Mouse (Mus musculus): ENCODE results near the gene Fam178b. TPM values are rescaled to one million over a fixed set of nuclear protein-coding genes. Genes with fewer than 3 reads are reported as not detected.
A peak's percentile ranks its signal among the peaks of the same experiment; 100 is the strongest.
"Not testable (repeated sequence)": the region's sequence is repeated elsewhere in the genome, so short reads cannot be mapped to it uniquely, and the experiment has no call there.

Gene Fam178b
- polyA plus RNA-seq, 1 experiment, result not detected

DNA sequence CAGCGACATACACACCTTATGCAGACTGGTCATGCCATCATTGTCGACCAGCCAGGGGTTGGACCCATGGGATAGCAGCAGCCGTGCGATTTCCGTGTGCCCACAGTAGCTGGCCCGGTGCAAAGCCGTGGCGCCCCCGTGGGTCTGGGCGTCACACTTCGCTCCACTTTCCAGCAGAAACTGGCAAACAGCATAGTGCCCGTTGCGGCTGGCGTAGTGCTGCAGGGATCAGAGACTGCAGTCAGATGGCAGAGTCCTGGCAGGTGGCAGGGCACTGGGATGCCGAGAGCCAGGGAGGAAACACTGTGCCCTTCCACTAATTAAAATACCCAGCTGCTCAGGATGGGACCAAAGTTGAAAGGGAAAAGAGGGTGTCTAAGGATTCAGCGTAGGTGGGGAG is 141.1 kb downstream of the Fam178b start:
- 93% methylated on average over 16 of the region's 16 CpGs for WGBS
- H3K4me3 ChIP-seq (ENCODE audit: insufficient read depth, low read depth, low read length), result no peak overlapping the region
- peaks cover 7% of the 10 kb centered on the region for H3K4me1 ChIP-seq (ENCODE audit: control insufficient read depth, insufficient read depth, low read length)
- no peak overlapping the region for H3K27ac ChIP-seq (ENCODE audit: insufficient read depth, low read depth, low read length)
- TF ChIP-seq POLR2A (IDR thresholded peaks at IDR 0.05; ENCODE audit: insufficient read depth, low read depth, low read length) (no peak), CTCF (IDR thresholded peaks at IDR 0.05; ENCODE audit: insufficient read depth, low read depth, low read length) (no peak)

DNA sequence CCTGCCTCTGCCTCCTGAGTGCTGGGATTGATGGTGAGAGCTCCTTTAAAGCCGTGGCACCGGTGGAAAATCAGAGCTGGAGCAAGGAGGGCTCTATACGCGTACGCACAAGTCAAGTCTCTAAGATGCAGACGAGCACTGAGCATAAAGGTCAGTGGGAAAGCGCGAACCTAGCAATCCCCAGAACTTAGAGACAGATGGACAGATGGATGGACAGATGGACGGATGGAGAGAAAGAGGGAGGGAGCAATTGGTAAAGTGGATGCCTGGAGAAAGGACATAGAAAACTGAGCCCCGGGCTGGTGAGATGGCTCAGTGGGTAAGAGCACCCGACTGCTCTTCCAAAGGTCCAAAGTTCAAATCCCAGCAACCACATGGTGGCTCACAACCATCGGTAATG is 142.2 kb downstream of the Fam178b start:
- 94% methylated on average over 12 of the region's 12 CpGs for WGBS
- H3K27ac ChIP-seq (ENCODE audit: insufficient read depth, low read depth, low read length), result no peak overlapping the region

DNA sequence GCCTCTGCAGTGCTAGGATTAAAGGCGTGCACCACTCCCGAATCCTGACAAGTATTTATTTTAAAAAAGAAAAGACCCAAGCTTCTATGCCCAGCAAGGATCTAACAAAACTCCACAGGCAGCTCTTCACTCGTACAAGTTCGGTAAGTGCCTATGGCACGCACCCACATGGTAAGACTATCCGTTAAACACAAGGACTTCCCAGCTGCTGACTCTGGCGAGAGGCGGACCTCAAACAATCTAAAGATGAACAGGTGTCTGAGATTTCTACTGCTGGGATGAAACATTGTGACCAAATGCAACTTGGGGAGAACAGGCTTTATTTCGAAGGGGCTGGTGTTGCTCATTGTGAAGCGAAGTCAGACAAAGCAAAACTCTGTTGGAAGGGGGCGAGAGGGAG is 142.9 kb downstream of the Fam178b start:
- no peak overlapping the region for H3K4me3 ChIP-seq (ENCODE audit: insufficient read depth, low read depth, low read length)
- WGBS, result 92% methylated on average over 11 of the region's 11 CpGs
- TF ChIP-seq POLR2A (IDR thresholded peaks at IDR 0.05; ENCODE audit: insufficient read depth, low read depth, low read length) (no peak), CTCF (IDR thresholded peaks at IDR 0.05; ENCODE audit: insufficient read depth, low read depth, low read length) (no peak)
- H3K4me1 ChIP-seq (ENCODE audit: control insufficient read depth, insufficient read depth, low read length), result peaks cover 14% of the 10 kb centered on the region
- no peak overlapping the region for H3K27ac ChIP-seq (ENCODE audit: insufficient read depth, low read depth, low read length)

More for the DNA sequence above, 142.2 kb downstream of the Fam178b start:
- Histone ChIP-seq H3K4me1 (ENCODE audit: control insufficient read depth, insufficient read depth, low read length) (peaks cover 11% of the 10 kb centered on the region), H3K4me3 (ENCODE audit: insufficient read depth, low read depth, low read length) (no peak overlapping the region)
- TF ChIP-seq POLR2A (IDR thresholded peaks at IDR 0.05; ENCODE audit: insufficient read depth, low read depth, low read length), result no peak
- no peak for TF ChIP-seq CTCF (IDR thresholded peaks at IDR 0.05; ENCODE audit: insufficient read depth, low read depth, low read length)

DNA sequence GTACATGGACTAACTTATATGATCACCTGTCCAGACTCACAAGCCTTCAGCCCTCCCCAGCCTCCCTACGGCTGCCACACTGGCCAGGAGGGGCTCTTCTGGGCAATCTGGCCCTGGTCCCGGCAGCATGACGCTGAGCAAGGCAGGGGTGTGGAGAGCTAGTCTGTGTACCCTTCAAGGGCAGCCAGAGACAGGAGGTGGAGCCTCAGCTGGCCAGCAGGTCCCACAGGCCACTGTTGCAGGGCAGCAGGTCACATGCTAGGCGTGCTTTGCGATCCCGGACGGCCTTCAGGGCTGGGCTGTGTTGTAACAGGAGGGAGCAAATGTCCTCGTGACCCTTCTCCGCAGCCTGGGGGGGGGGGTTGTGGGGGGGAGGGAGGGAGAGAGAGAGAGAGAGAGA is 143.8 kb downstream of the Fam178b start, which contains the start of gene Gm42417:
Gm42417 (minus strand) TSS at position 244 of the 400 bp plus-strand sequence.
- no peak within 1 kb of the TSS for H3K4me3 ChIP-seq (ENCODE audit: insufficient read depth, low read depth, low read length)
- TF ChIP-seq CTCF (IDR thresholded peaks at IDR 0.05; ENCODE audit: insufficient read depth, low read depth, low read length) (no peak), POLR2A (IDR thresholded peaks at IDR 0.05; ENCODE audit: insufficient read depth, low read depth, low read length) (no peak)
- WGBS, result 75% methylated on average over 9 of the region's 9 CpGs
- H3K4me1 ChIP-seq (ENCODE audit: control insufficient read depth, insufficient read depth, low read length), result peaks cover 21% of the 10 kb centered on the region
- H3K27ac ChIP-seq (ENCODE audit: insufficient read depth, low read depth, low read length), result no peak within 1 kb of the TSS

DNA sequence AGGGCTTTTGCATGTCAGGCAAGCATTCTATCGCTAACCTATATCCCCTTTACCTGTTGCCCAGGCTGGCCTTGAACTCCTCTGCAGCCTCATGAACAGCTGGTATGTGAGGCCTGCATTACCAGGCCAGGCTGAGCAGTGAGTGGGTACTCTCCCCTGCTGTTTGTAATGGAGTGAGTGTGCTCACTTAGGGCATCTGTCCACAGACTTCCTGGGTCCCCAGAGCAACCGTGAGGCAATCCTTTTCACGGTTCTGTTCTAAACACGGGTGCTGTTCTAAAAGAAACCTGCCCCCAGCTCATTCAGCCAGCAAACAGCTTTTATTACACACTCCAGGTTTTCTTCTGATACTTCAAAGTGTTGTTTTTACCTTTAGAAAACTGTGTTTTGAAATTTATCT is 144.3 kb downstream of the Fam178b start:
- TF ChIP-seq POLR2A (IDR thresholded peaks at IDR 0.05; ENCODE audit: insufficient read depth, low read depth, low read length) (no peak), CTCF (IDR thresholded peaks at IDR 0.05; ENCODE audit: insufficient read depth, low read depth, low read length) (no peak)
- H3K4me3 ChIP-seq (ENCODE audit: insufficient read depth, low read depth, low read length), result no peak overlapping the region
- 60% methylated on average over 4 of the region's 4 CpGs for WGBS
- H3K27ac ChIP-seq (ENCODE audit: insufficient read depth, low read depth, low read length), result no peak overlapping the region
- H3K4me1 ChIP-seq (ENCODE audit: control insufficient read depth, insufficient read depth, low read length), result peaks cover 21% of the 10 kb centered on the region

DNA sequence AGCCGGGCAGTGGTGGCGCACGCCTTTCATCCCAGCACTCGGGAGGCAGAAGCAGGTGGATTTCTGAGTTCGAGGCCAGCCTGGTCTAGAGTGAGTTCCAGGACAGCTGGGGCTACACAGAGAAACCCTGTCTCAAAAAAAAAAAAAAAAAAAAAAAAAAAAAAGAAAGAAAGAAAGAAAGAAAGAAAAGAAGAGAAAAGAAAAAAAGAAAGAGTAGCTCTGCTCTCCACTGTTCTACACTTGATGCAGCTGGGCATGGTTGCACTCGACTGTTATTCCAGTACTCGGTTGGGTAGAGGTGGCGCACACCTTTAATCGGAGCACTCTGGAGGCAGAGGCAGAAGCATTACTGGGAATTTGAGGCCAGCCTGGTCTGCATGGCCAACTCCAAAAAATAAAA is 146.2 kb downstream of the Fam178b start, which contains the start of gene Ankrd23:
Ankrd23 (minus strand) TSS at position 101 of the 400 bp plus-strand sequence.
- H3K4me3 ChIP-seq (ENCODE audit: insufficient read depth, low read depth, low read length), result not testable (repeated sequence)
- Histone ChIP-seq H3K4me1 (ENCODE audit: control insufficient read depth, insufficient read depth, low read length) (peaks cover 21% of the 10 kb centered on the region), H3K27ac (ENCODE audit: insufficient read depth, low read depth, low read length) (peak within 1 kb of the TSS; percentile 20; the same call in 1 of the 2 replicates)
- WGBS, result 95% methylated on average over 9 of the region's 9 CpGs

DNA sequence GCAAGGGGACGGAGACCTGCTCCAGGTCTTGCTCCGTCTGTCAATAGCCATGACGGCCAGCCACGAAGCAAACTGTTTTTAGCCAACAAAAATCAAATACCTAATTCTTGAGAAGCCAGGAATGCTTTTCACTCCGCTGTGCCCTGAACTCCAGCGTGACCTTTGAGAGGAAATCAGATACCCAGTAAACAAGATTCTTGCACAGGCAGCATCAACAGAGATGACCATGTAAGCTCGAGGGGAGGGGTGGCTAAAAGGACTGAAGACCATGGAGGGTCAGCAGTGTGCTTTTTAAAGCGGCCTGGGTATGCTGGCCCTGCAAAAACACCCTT is 146.6 kb downstream of the Fam178b start:
- H3K27ac ChIP-seq (ENCODE audit: insufficient read depth, low read depth, low read length), result no peak overlapping the region
- WGBS, result 86% methylated on average over 8 of the region's 8 CpGs
- peaks cover 21% of the 10 kb centered on the region for H3K4me1 ChIP-seq (ENCODE audit: control insufficient read depth, insufficient read depth, low read length)
- TF ChIP-seq CTCF (IDR thresholded peaks at IDR 0.05; ENCODE audit: insufficient read depth, low read depth, low read length) (no peak), POLR2A (IDR thresholded peaks at IDR 0.05; ENCODE audit: insufficient read depth, low read depth, low read length) (no peak)
- H3K4me3 ChIP-seq (ENCODE audit: insufficient read depth, low read depth, low read length), result no peak overlapping the region

DNA sequence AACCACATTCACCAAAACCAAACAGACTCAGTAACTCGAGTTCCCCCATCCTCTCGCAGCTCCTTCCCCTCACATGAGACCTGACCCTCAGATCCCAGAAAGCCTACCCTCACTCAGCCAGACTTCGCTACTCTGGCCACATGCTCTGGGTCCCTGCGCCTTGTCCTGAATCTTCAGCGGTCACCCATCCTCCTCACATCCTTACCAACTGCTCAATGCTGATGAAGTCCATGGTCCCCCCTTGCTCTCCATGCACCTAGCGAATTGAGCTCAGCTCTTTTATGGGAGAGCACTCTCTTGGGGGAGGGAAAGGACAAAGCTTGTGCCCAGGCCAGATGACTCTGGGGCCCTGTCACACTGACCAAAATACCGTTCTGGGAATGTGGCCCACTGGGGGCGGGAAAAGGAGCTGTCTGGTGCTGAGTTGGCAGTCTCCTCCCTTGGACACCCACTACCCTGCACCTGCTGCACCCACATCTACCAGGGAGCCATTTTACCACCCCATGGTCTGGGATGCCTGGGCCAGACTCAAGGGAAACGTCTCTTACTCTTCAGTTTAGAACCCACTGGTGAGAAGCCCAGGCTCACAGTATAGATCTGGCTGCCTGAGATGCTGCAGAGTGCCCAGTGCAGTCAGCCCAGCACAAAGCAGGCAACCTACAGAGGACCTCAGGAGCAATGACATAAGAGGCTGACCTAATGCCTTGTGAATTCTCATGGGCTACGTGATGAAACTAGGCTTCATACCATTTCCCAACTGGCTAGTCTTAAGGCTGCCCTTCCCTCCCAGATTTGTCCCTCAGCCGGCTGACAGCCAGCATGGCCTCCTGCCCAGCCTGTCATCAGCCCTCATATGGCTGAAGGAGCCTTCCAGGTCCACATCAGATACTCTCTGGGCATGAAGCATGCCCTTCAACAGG is 147.2 kb downstream of the Fam178b start:
- no peak overlapping the region for H3K27ac ChIP-seq (ENCODE audit: insufficient read depth, low read depth, low read length)
- peaks cover 21% of the 10 kb centered on the region for H3K4me1 ChIP-seq (ENCODE audit: control insufficient read depth, insufficient read depth, low read length)
- no peak for TF ChIP-seq CTCF (IDR thresholded peaks at IDR 0.05; ENCODE audit: insufficient read depth, low read depth, low read length)
- WGBS, result 77% methylated on average over 11 of the region's 11 CpGs
- no peak overlapping the region for H3K4me3 ChIP-seq (ENCODE audit: insufficient read depth, low read depth, low read length)

DNA sequence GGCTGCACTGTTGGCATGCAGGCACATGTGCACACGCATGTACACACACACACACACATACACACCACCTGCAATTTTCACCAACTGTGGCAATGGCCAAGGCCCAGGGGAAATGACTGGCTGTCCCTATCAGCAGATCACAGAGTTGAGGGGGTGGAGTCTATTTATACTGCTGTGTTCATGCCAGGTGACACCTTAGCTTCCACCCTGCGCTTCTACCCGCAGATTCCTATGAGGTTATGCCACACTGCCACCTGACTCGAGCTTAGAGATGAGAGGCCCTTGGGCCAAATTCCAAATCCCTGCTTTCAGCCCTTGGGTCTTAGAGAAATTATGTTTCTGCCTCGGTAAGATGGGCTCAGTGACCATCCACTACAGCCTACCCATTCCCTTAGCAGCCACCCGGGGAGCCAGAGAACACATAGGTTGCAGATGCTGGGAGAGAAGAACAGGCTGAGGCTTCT is 148.4 kb downstream of the Fam178b start:
- Histone ChIP-seq H3K27ac (ENCODE audit: insufficient read depth, low read depth, low read length) (no peak overlapping the region), H3K4me3 (ENCODE audit: insufficient read depth, low read depth, low read length) (no peak overlapping the region), H3K4me1 (ENCODE audit: control insufficient read depth, insufficient read depth, low read length) (peaks cover 21% of the 10 kb centered on the region)
- no peak for TF ChIP-seq POLR2A (IDR thresholded peaks at IDR 0.05; ENCODE audit: insufficient read depth, low read depth, low read length)
- WGBS, result 68% methylated on average over 6 of the region's 6 CpGs
